Mouse (Mus musculus): Measurements from ENCODE around the gene Magi2. TPM values are rescaled to one million over a fixed set of nuclear protein-coding genes. Genes with fewer than 3 reads are reported as not detected.

The Magi2 gene
- polyA plus RNA-seq, 1 experiment from 2014 or later: 15.2 TPM

DNA sequence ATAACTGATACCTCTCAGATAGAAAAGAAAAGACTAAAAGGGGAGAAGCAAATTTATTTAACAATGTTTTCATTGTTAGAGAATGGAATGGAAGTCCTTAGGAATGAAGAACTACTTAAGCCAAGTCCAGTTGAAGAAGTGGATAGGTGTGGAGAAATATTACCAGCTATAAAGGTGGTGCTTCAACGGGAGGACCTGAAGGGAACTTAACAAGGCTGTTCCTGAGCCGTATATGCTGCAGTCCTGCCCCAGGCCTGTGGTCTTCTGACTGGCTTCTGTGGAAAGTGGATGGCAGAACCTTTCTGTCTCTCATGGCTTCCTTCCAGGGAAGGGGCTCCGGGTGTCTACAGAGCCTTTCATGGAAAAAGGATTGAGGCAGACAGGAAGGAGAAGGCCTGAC is 890.3 kb downstream of the Magi2 start:
- Histone ChIP-seq H3K27me3 (ENCODE audit: insufficient read depth, low read length) (no peaks in the 10 kb centered on the region), H3K4me2 (replicated peaks; ENCODE audit: low read depth, low read length) (no peak overlapping the region), H3K4me1 (ENCODE audit: insufficient read depth, low read length) (no peaks in the 10 kb centered on the region), H3K36me3 (ENCODE audit: insufficient read depth, low read length) (no peaks in the 10 kb centered on the region), H3K4me3 (ENCODE audit: low read length) (no peak overlapping the region), H3K9me3 (ENCODE audit: low read length) (no peaks in the 10 kb centered on the region), H3K27ac (ENCODE audit: low read length) (no peak overlapping the region), H3K9ac (replicated peaks; ENCODE audit: low read length) (no peak overlapping the region)
- ATAC-seq (ENCODE audit: low FRiP score, low TSS enrichment): no peak
- WGBS: 80% methylated on average over 3 of the region's 3 CpGs

DNA sequence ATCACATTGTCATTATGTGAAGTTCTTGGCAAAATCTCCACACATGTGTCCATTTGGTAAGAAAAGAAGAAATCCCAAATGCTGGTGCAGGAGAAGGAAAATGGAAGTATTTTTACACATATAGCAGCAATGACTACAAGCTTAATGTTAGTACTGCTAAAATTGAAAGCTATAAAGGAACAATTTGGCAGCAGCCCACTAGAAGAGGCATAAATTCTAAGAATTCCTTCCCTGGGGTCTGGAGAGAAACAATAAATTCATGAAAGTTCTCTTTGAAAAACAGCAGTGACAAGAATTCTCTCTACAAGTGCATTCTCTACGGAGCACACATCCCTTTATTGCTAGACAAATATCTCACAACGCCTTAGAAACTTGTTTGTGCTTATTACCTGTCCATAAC is 913.4 kb downstream of the Magi2 start:
- H3K36me3 ChIP-seq (ENCODE audit: insufficient read depth, low read length): no peaks in the 10 kb centered on the region
- ATAC-seq (ENCODE audit: low FRiP score, low TSS enrichment): no peak

DNA sequence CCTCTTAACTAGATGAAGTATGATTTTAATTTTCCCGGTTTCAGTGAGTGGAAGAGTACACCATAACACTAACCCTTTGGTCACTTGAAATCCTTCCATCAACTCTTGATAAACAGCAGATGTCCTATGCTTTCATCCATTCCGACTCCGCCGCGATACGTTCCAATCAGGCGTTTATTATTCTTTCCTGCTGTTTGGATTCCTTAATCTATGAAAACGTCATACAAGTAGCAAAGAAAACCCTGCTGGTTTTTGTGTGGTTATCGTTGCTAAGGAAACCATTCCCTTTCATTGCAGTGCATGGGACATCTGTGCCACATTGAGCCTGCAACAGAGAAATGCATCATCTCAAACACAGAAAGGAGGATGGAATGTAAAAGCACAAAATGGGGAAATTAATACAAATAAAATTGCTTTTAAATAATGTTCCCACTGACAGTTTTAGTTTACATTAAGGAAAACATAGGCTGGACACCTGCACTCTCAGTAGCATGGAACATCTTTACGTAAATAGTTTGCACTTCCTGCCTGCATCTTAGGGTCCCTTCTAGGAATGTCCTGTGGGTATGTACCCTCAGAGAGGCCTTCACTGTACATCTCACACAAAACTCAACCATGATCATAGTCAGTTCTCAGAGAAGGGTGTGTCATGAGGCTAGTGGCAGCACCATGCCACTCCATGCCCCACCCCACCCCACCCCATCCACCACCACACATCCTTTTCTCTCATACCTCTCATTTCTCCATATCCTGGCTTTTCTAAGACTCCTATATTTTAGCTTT is 914.0 kb downstream of the Magi2 start:
- no peak overlapping the region for H3K27ac ChIP-seq (ENCODE audit: low read length)
- no peaks in the 10 kb centered on the region for H3K27me3 ChIP-seq (ENCODE audit: insufficient read depth, low read length)
- H3K4me3 ChIP-seq (ENCODE audit: low read length): no peak overlapping the region
- no peak overlapping the region for H3K9ac ChIP-seq (replicated peaks; ENCODE audit: low read length)
- no peaks in the 10 kb centered on the region for H3K9me3 ChIP-seq (ENCODE audit: low read length)
- H3K4me2 ChIP-seq (replicated peaks; ENCODE audit: low read depth, low read length): no peak overlapping the region
- H3K36me3 ChIP-seq (ENCODE audit: insufficient read depth, low read length): no peaks in the 10 kb centered on the region
- no peaks in the 10 kb centered on the region for H3K4me1 ChIP-seq (ENCODE audit: insufficient read depth, low read length)
- no peak; the same call in 1 of the 2 replicates for ATAC-seq (ENCODE audit: low FRiP score, low TSS enrichment)
- 63% methylated on average over 10 of the region's 10 CpGs for WGBS

More for the DNA sequence above, 913.4 kb downstream of the Magi2 start:
- Histone ChIP-seq H3K27me3 (ENCODE audit: insufficient read depth, low read length) (no peaks in the 10 kb centered on the region), H3K4me2 (replicated peaks; ENCODE audit: low read depth, low read length) (no peak overlapping the region), H3K4me1 (ENCODE audit: insufficient read depth, low read length) (no peaks in the 10 kb centered on the region), H3K27ac (ENCODE audit: low read length) (no peak overlapping the region), H3K9me3 (ENCODE audit: low read length) (no peaks in the 10 kb centered on the region), H3K4me3 (ENCODE audit: low read length) (no peak overlapping the region), H3K9ac (replicated peaks; ENCODE audit: low read length) (no peak overlapping the region)
- 60% methylated on average over 2 of the region's 2 CpGs for WGBS

DNA sequence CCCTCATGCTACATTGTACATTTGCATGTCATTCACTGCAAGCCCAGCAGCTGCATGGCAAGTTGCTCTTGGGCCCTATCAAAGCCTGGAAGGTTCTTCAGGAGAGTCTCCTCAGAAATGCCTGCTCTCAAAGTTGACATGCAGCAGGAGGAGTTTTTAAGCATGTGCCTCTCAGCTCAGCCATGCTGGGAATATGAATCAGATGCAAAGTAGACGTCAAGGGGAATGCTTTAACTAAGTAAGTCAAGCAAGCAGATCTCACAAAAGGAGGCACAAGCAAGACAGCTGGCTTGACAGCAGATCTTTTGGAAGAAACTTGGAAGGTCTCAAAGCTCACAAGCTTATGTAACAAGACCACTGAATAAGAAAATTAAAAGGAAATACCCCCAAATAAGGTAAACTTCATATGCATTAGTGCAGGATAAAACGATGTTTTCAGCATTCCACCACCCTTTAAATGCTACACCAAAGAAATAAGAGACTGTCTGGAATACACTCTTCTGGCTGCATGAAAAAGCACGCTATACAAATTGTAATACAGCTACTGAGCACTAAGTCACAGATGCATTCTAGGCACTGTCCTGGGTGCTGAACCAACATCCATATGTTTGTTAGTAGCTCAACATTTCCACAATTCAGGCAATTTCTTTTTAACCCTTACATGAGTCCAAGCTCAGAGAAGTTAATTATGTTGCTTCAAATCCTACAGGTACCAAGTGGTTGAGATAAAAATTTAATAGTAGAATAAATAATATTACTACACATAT is 926.7 kb downstream of the Magi2 start:
- no peaks in the 10 kb centered on the region for H3K27me3 ChIP-seq (ENCODE audit: insufficient read depth, low read length)
- no peak overlapping the region for H3K4me2 ChIP-seq (replicated peaks; ENCODE audit: low read depth, low read length)
- no peaks in the 10 kb centered on the region for H3K9me3 ChIP-seq (ENCODE audit: low read length)
- H3K27ac ChIP-seq (ENCODE audit: low read length): no peak overlapping the region
- no peaks in the 10 kb centered on the region for H3K4me1 ChIP-seq (ENCODE audit: insufficient read depth, low read length)
- no peak overlapping the region for H3K9ac ChIP-seq (replicated peaks; ENCODE audit: low read length)
- no peak overlapping the region for H3K4me3 ChIP-seq (ENCODE audit: low read length)
- 51% methylated on average over 3 of the region's 3 CpGs for WGBS
- no peaks in the 10 kb centered on the region for H3K36me3 ChIP-seq (ENCODE audit: insufficient read depth, low read length)
- ATAC-seq (ENCODE audit: low FRiP score, low TSS enrichment): no peak

DNA sequence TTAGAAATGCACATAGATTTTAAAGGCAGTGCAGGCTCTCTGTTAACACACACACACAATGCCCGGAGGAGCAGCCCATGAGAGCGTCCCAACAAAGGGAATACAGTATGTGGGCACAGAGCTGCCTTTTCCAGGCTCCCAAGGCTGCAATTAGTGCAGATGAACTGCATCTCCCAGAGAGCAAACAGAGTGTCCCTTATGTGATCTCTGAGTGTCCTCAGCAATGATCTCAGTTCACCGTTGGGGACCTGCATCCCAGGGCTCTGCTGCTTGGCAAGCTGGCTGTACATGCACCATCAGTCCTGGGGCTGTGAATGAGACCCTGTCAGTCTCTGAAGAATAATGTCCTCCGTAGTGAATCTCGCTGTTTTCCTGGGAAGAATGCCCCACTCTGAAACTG is 969.9 kb downstream of the Magi2 start:
- H3K4me2 ChIP-seq (replicated peaks; ENCODE audit: low read depth, low read length): no peak overlapping the region
- WGBS: 46% methylated on average over 5 of the region's 5 CpGs
- H3K4me1 ChIP-seq (ENCODE audit: insufficient read depth, low read length): no peaks in the 10 kb centered on the region
- no peak overlapping the region for H3K27ac ChIP-seq (ENCODE audit: low read length)
- H3K9me3 ChIP-seq (ENCODE audit: low read length): no peaks in the 10 kb centered on the region
- H3K4me3 ChIP-seq (ENCODE audit: low read length): no peak overlapping the region
- no peaks in the 10 kb centered on the region for H3K27me3 ChIP-seq (ENCODE audit: insufficient read depth, low read length)
- H3K36me3 ChIP-seq (ENCODE audit: insufficient read depth, low read length): no peaks in the 10 kb centered on the region
- no peak for ATAC-seq (ENCODE audit: low FRiP score, low TSS enrichment)
- H3K9ac ChIP-seq (replicated peaks; ENCODE audit: low read length): no peak overlapping the region

DNA sequence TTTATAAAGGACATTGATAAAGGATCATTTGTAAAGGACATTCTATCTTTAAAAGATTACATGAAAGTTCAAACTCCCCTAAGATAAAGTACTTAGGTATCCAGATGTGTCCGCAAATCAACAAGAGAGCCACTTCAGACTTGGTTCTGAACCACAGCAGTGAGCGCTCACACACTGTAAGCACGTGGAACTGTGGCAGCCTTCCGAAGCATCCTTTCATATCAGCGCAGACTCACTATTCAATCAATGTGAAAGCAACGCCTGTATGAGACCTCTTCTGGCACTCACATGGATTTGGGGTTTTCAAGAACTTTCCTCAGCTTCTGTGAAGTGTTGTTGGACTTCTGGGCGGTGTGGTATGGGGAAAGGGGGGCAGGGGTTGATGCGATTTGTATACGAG is 970.6 kb downstream of the Magi2 start:
- Histone ChIP-seq H3K9ac (replicated peaks; ENCODE audit: low read length) (no peak overlapping the region), H3K36me3 (ENCODE audit: insufficient read depth, low read length) (no peaks in the 10 kb centered on the region), H3K4me2 (replicated peaks; ENCODE audit: low read depth, low read length) (no peak overlapping the region), H3K27me3 (ENCODE audit: insufficient read depth, low read length) (no peaks in the 10 kb centered on the region), H3K9me3 (ENCODE audit: low read length) (no peaks in the 10 kb centered on the region), H3K27ac (ENCODE audit: low read length) (no peak overlapping the region), H3K4me1 (ENCODE audit: insufficient read depth, low read length) (no peaks in the 10 kb centered on the region), H3K4me3 (ENCODE audit: low read length) (no peak overlapping the region)
- WGBS: 79% methylated on average over 9 of the region's 9 CpGs
- ATAC-seq (ENCODE audit: low FRiP score, low TSS enrichment): no peak

DNA sequence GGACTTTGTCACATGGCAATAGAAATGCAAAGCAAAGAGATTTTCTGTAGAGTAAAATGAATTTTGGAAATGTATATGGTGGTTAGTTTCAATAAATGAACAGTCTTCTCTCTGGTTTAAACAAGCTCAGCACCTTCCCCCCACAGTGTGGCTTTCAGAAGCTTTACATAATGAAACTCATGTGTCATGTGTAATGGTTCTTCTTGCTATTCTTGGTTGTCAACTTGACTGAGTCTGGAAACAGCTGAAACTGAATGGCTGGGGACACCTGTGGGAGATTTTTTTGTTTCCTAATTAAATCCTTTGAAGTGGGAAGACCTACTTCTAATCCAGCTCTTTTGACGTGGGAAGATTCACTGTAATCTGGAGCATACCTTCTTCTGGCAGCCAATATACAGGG is 974.5 kb downstream of the Magi2 start:
- no peak overlapping the region for H3K4me2 ChIP-seq (replicated peaks; ENCODE audit: low read depth, low read length)
- 63% methylated on average over 1 of the region's 1 CpGs for WGBS

DNA sequence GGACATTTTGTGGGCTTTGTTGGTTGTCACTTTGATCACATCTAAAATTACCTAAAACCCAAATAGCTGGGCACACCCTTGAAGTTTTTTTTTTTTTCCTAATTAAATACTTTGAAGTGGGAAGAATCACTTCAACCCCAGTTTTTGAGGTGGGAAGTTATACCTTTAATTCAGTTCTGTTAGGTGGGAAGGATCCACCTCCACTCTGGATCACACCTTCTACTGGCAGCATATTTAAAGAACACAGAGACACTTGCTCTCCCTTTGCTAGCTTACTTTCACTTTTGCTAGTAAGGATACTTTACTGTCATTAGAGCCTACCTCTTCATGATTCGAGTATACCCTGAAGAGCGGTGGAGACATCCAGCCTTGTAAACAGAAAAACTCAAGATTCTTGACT is 981.3 kb downstream of the Magi2 start:
- H3K4me2 ChIP-seq (replicated peaks; ENCODE audit: low read depth, low read length): no peak overlapping the region
- H3K9ac ChIP-seq (replicated peaks; ENCODE audit: low read length): no peak overlapping the region
- ATAC-seq (ENCODE audit: low FRiP score, low TSS enrichment): no peak
- no peaks in the 10 kb centered on the region for H3K4me1 ChIP-seq (ENCODE audit: insufficient read depth, low read length)
- no peaks in the 10 kb centered on the region for H3K36me3 ChIP-seq (ENCODE audit: insufficient read depth, low read length)
- H3K9me3 ChIP-seq (ENCODE audit: low read length): no peaks in the 10 kb centered on the region
- H3K27me3 ChIP-seq (ENCODE audit: insufficient read depth, low read length): no peaks in the 10 kb centered on the region
- H3K27ac ChIP-seq (ENCODE audit: low read length): no peak overlapping the region
- 90% methylated on average over 2 of the region's 2 CpGs for WGBS
- no peak overlapping the region for H3K4me3 ChIP-seq (ENCODE audit: low read length)

More for the DNA sequence above, 974.5 kb downstream of the Magi2 start:
- H3K9me3 ChIP-seq (ENCODE audit: low read length): no peaks in the 10 kb centered on the region
- no peak for ATAC-seq (ENCODE audit: low FRiP score, low TSS enrichment)
- H3K9ac ChIP-seq (replicated peaks; ENCODE audit: low read length): no peak overlapping the region
- no peak overlapping the region for H3K4me3 ChIP-seq (ENCODE audit: low read length)
- H3K27me3 ChIP-seq (ENCODE audit: insufficient read depth, low read length): no peaks in the 10 kb centered on the region
- H3K36me3 ChIP-seq (ENCODE audit: insufficient read depth, low read length): no peaks in the 10 kb centered on the region
- no peak overlapping the region for H3K27ac ChIP-seq (ENCODE audit: low read length)
- H3K4me1 ChIP-seq (ENCODE audit: insufficient read depth, low read length): no peaks in the 10 kb centered on the region

DNA sequence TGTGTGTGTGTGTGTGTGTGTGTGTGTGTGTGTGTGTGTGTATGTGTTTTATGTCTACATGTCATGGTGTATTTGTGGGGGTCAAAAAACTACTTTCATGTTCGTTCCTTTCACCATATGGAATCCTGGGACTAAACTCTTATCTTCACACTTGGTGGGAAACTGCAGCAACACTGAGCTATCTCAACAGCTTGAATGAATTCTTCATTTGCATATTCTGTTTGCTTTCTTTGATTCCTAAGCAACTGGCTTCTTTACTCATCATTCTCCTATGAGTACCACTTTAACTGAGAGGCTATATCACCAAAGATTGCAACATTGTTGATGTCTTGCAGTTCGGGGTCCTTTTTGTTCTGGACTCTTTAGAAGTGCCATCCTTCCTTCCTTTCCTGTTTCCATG is 986.5 kb downstream of the Magi2 start:
- Histone ChIP-seq H3K4me3 (ENCODE audit: low read length) (no peak overlapping the region), H3K36me3 (ENCODE audit: insufficient read depth, low read length) (no peaks in the 10 kb centered on the region), H3K4me1 (ENCODE audit: insufficient read depth, low read length) (no peaks in the 10 kb centered on the region), H3K9ac (replicated peaks; ENCODE audit: low read length) (no peak overlapping the region), H3K4me2 (replicated peaks; ENCODE audit: low read depth, low read length) (no peak overlapping the region), H3K27ac (ENCODE audit: low read length) (no peak overlapping the region), H3K9me3 (ENCODE audit: low read length) (no peaks in the 10 kb centered on the region), H3K27me3 (ENCODE audit: insufficient read depth, low read length) (no peaks in the 10 kb centered on the region)
- 81% methylated on average over 2 of the region's 2 CpGs for WGBS
- ATAC-seq (ENCODE audit: low FRiP score, low TSS enrichment): no peak

Data from kidney, embryonic 16.5 days (tissue).